In genomic region chr10:17946046-17946445, GRCm38 (mm10) we compare ENCODE assay signal across 7 mouse cellular contexts. TPM values are rescaled to one million over a fixed set of nuclear protein-coding genes. Genes with fewer than 3 reads are reported as not detected.
DNase-seq lines count a peak whose midpoint lies in the region; ATAC-seq and TF ChIP-seq lines count a peak whose summit lies in the region.

No protein-coding gene starts in this region.

- peak; percentile 75 for TF ChIP-seq EP300 in liver, embryonic 14.5 days (IDR thresholded peaks at IDR 0.05; ENCODE audit: low read depth)

- peak overlapping the region; percentile 13; the same call in 1 of the 2 replicates for H3K27ac ChIP-seq in heart, embryonic 16.5 days (ENCODE audit: low read length)
- peak overlapping the region; percentile 46 for H3K27ac ChIP-seq in liver, embryonic 14.5 days

- H3K9me3 ChIP-seq in heart, embryonic 16.5 days (replicated peaks; ENCODE audit: control insufficient read depth, low read length) = no peaks in the 10 kb centered on the region
- no peaks in the 10 kb centered on the region for H3K9me3 ChIP-seq in liver, embryonic 14.5 days (ENCODE audit: control insufficient read depth, low read length)

- peak overlapping the region; percentile 65 for H3K9ac ChIP-seq in heart, embryonic 16.5 days (ENCODE audit: low read length)
- H3K9ac ChIP-seq in liver, embryonic 14.5 days (replicated peaks) = peak overlapping the region; percentile 57

- peak overlapping the region; percentile 50 for H3K4me3 ChIP-seq in heart, embryonic 16.5 days (ENCODE audit: low read length)
- H3K4me3 ChIP-seq in liver, embryonic 14.5 days (ENCODE audit: insufficient read depth in 1 of 2, low read depth in 2 of 2, low read length in 2 of 2) = peak overlapping the region; percentile 35 to 90; a peak in 3 of 4 replicates

- peak overlapping the region; percentile 72 for H3K4me2 ChIP-seq in heart, embryonic 16.5 days (ENCODE audit: low read depth, low read length)
- H3K4me2 ChIP-seq in liver, embryonic 14.5 days (ENCODE audit: low read depth) = peak overlapping the region; percentile 77

- no peak for ATAC-seq in heart, embryonic 16.5 days (replicated peaks; ENCODE audit: extremely low read depth, insufficient read depth, low FRiP score)
- peak; percentile 54 for ATAC-seq in liver, embryonic 14.5 days (ENCODE audit: insufficient read depth)

- TF ChIP-seq CTCF in liver, embryonic 14.5 days (IDR thresholded peaks at IDR 0.05; ENCODE audit: low read depth) = no peak

- WGBS in heart, embryonic 16.5 days = 15% methylated on average over 3 of the region's 3 CpGs
- 18% methylated on average over 3 of the region's 3 CpGs for WGBS in liver, embryonic 14.5 days (ENCODE audit: insufficient replicate concordance)

- H3K27me3 ChIP-seq in heart, embryonic 16.5 days (ENCODE audit: control insufficient read depth, insufficient read depth, low read length) = no peaks in the 10 kb centered on the region
- H3K27me3 ChIP-seq in liver, embryonic 14.5 days (ENCODE audit: control insufficient read depth, insufficient read depth, low read length) = no peaks in the 10 kb centered on the region

- peaks cover 11% of the 10 kb centered on the region for H3K4me1 ChIP-seq in heart, embryonic 16.5 days (ENCODE audit: control insufficient read depth, insufficient read depth, low read length)
- H3K4me1 ChIP-seq in liver, embryonic 14.5 days (replicated peaks; ENCODE audit: control insufficient read depth in 2 of 2, insufficient read depth in 2 of 2, low read length in 1 of 2) = peaks cover 10 to 12% of the 10 kb centered on the region in 2 experiments

- peak; percentile 9 for DNase-seq in retina, embryonic 14.5 days (ENCODE audit: low spot score)
- DNase-seq in retina, postnatal 1 day = no peak
- peak in 2 of 3 experiments; percentile 45 to 52 for DNase-seq in liver, embryonic 14.5 days (ENCODE audit: low read depth in 3 of 3, low spot score in 3 of 3)
- no peak for DNase-seq in spleen, postnatal 10 days (ENCODE audit: low spot score in 2 of 2)
- DNase-seq in left cerebral cortex, adult 9 months (ENCODE audit: low spot score in 2 of 2) = no peak
- DNase-seq in ovary, postnatal 10 days (ENCODE audit: low spot score) = no peak

- no peaks in the 10 kb centered on the region for H3K36me3 ChIP-seq in heart, embryonic 16.5 days (ENCODE audit: control insufficient read depth, insufficient read depth)
- no peaks in the 10 kb centered on the region for H3K36me3 ChIP-seq in liver, embryonic 14.5 days (replicated peaks; ENCODE audit: control insufficient read depth, insufficient read depth, low read depth)

RNA-seq across cellular contexts. Expression of gene Heca, which starts 1.8 kb away (rescaled TPM):
- polyA plus RNA-seq in heart, embryonic 16.5 days (2015; fragmentation: Nextera tagmentation; extraction: Ambion mirVana) = 4.9 and 5.4 TPM in 2 replicates
- 4.8 and 5.9 TPM in 2 replicates for polyA plus RNA-seq in liver, embryonic 14.5 days (2012; rRNA removed)
- 2.6 and 2.9 TPM in 2 replicates for polyA plus RNA-seq in liver, embryonic 14.5 days (2014; fragmentation: Nextera tagmentation; extraction: Ambion mirVana)

Comparison
In these comparisons a context has a peak if more than half of its experiments do, and no peak if none do; other contexts are left out.
1. DNase-seq: peak in retina, embryonic 14.5 days (single experiment) and liver, embryonic 14.5 days (2 of 3); none in retina, postnatal 1 day (single experiment), spleen, postnatal 10 days (0 of 2), left cerebral cortex, adult 9 months (0 of 2) and ovary, postnatal 10 days (single experiment).